Comparison of ENCODE assay signal across 13 mouse cellular contexts in the genomic region with DNA sequence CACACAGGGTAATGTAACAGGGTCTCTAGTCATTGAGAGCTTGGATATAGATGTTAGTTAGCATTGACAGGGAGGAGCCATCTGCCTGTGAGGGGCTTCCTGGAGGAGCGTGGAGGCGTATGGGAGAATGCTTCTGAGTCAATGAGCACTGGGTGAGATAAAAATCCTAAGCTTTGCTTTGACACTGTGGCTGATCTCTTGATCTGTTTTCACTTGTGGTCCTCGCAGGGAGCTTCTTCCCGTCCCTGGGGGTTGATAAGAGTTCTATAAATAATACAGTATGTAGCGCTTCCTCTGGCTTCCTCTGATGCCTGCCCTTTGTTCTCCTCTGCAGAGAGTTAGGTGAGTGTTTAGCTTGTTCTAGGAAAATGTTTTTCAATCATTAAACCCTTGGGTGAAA.
DNase-seq lines count a peak whose midpoint lies in the region; ATAC-seq lines count a peak whose summit lies in the region.
"Had no signal": no experiment of that assay in that cellular context is flagged by ENCODE, and none has a peak within 500 bp of the region (broad histone marks: within the 10 kb centered on the region; RNA-seq: fewer than 3 reads in every experiment).

No protein-coding gene starts in this region.

- H3K36me3 ChIP-seq in embryonic facial prominence, embryonic 12.5 days = no peaks in the 10 kb centered on the region
- no peaks in the 10 kb centered on the region for H3K36me3 ChIP-seq in embryonic facial prominence, embryonic 10.5 days (replicated peaks)
- no peaks in the 10 kb centered on the region for H3K36me3 ChIP-seq in hindbrain, embryonic 16.5 days (ENCODE audit: control insufficient read depth, insufficient read depth, low read length)
- H3K36me3 ChIP-seq in hindbrain, embryonic 13.5 days = no peaks in the 10 kb centered on the region
- H3K36me3 ChIP-seq in midbrain, embryonic 16.5 days (ENCODE audit: control insufficient read depth, insufficient read depth, low read length) = no peaks in the 10 kb centered on the region
- H3K36me3 ChIP-seq: limb, embryonic 15.5 days had no signal

- no peak for DNase-seq in embryonic facial prominence, embryonic 10.5 days (ENCODE audit: low spot score)
- DNase-seq in CD8-positive naive resting alpha-beta T cell, adult 2 months (ENCODE audit: low read depth in 2 of 2, low spot score in 2 of 2) = peak; percentile 21 to 25
- DNase-seq in gastrocnemius, postnatal 10 days = no peak
- no peak for DNase-seq in gastrocnemius, postnatal 14 days
- DNase-seq: adrenal gland, adult 8-10 months; cerebellum, adult 8-10 months; kidney, postnatal 10 days; lung, postnatal 10 days had no signal

- no peak overlapping the region for H3K4me3 ChIP-seq in embryonic facial prominence, embryonic 12.5 days
- H3K4me3 ChIP-seq in embryonic facial prominence, embryonic 10.5 days = no peak overlapping the region
- H3K4me3 ChIP-seq in hindbrain, embryonic 16.5 days (ENCODE audit: low read length) = no peak overlapping the region
- no peak overlapping the region for H3K4me3 ChIP-seq in hindbrain, embryonic 13.5 days
- no peak overlapping the region for H3K4me3 ChIP-seq in midbrain, embryonic 16.5 days (ENCODE audit: low read depth, low read length)
- H3K4me3 ChIP-seq: limb, embryonic 15.5 days had no signal

- H3K27ac ChIP-seq in embryonic facial prominence, embryonic 12.5 days = no peak overlapping the region
- H3K27ac ChIP-seq in embryonic facial prominence, embryonic 10.5 days (replicated peaks) = no peak overlapping the region
- no peak overlapping the region for H3K27ac ChIP-seq in hindbrain, embryonic 16.5 days (ENCODE audit: low read depth, low read length)
- no peak overlapping the region for H3K27ac ChIP-seq in hindbrain, embryonic 13.5 days
- no peak overlapping the region for H3K27ac ChIP-seq in midbrain, embryonic 16.5 days (ENCODE audit: low read length)
- H3K27ac ChIP-seq: limb, embryonic 15.5 days had no signal

- no peaks in the 10 kb centered on the region for H3K9me3 ChIP-seq in embryonic facial prominence, embryonic 12.5 days
- H3K9me3 ChIP-seq in embryonic facial prominence, embryonic 10.5 days = no peaks in the 10 kb centered on the region
- H3K9me3 ChIP-seq in hindbrain, embryonic 16.5 days (ENCODE audit: control insufficient read depth, low read length) = no peaks in the 10 kb centered on the region
- H3K9me3 ChIP-seq in hindbrain, embryonic 13.5 days = no peaks in the 10 kb centered on the region
- H3K9me3 ChIP-seq in midbrain, embryonic 16.5 days (replicated peaks; ENCODE audit: control insufficient read depth, low read length, poor library complexity, severe bottlenecking) = no peaks in the 10 kb centered on the region
- H3K9me3 ChIP-seq: limb, embryonic 15.5 days had no signal

- no peaks in the 10 kb centered on the region for H3K27me3 ChIP-seq in embryonic facial prominence, embryonic 12.5 days
- no peaks in the 10 kb centered on the region for H3K27me3 ChIP-seq in embryonic facial prominence, embryonic 10.5 days (replicated peaks; ENCODE audit: low read depth, poor library complexity, severe bottlenecking)
- H3K27me3 ChIP-seq in hindbrain, embryonic 16.5 days (replicated peaks; ENCODE audit: control insufficient read depth, insufficient read depth, low read length) = no peaks in the 10 kb centered on the region
- H3K27me3 ChIP-seq in hindbrain, embryonic 13.5 days = no peaks in the 10 kb centered on the region
- no peaks in the 10 kb centered on the region for H3K27me3 ChIP-seq in midbrain, embryonic 16.5 days (ENCODE audit: control insufficient read depth, insufficient read depth, low read depth, low read length)
- H3K27me3 ChIP-seq: limb, embryonic 15.5 days had no signal

- no peak overlapping the region for H3K9ac ChIP-seq in embryonic facial prominence, embryonic 12.5 days
- H3K9ac ChIP-seq in hindbrain, embryonic 16.5 days (ENCODE audit: low read depth, low read length) = no peak overlapping the region
- no peak overlapping the region for H3K9ac ChIP-seq in hindbrain, embryonic 13.5 days
- H3K9ac ChIP-seq in midbrain, embryonic 16.5 days (ENCODE audit: low read depth, low read length) = no peak overlapping the region
- H3K9ac ChIP-seq: limb, embryonic 15.5 days had no signal

- WGBS in embryonic facial prominence, embryonic 12.5 days = 40% methylated on average over 5 of the region's 5 CpGs
- 51% methylated on average over 5 of the region's 5 CpGs for WGBS in embryonic facial prominence, embryonic 10.5 days
- 55% methylated on average over 5 of the region's 5 CpGs for WGBS in hindbrain, embryonic 16.5 days
- 64% methylated on average over 5 of the region's 5 CpGs for WGBS in hindbrain, embryonic 13.5 days
- 29% methylated on average over 5 of the region's 5 CpGs for WGBS in midbrain, embryonic 16.5 days

- H3K4me2 ChIP-seq in embryonic facial prominence, embryonic 12.5 days (replicated peaks) = no peak overlapping the region
- H3K4me2 ChIP-seq in hindbrain, embryonic 16.5 days (ENCODE audit: low read length) = no peak overlapping the region
- H3K4me2 ChIP-seq in hindbrain, embryonic 13.5 days = no peak overlapping the region
- no peak overlapping the region for H3K4me2 ChIP-seq in midbrain, embryonic 16.5 days (ENCODE audit: low read length)
- H3K4me2 ChIP-seq: limb, embryonic 15.5 days had no signal

- intact Hi-C loops in gastrocnemius, postnatal 14 days (cut with DNase I; ENCODE audit: low total_unique reads) = no loop called here

- ATAC-seq in embryonic facial prominence, embryonic 12.5 days (ENCODE audit: insufficient number of reproducible peaks, insufficient read depth, low FRiP score, low TSS enrichment) = peak; percentile 22; the same call in 1 of the 2 replicates
- ATAC-seq in hindbrain, embryonic 16.5 days = peak; percentile 44; the same call in 1 of the 2 replicates
- no peak for ATAC-seq in hindbrain, embryonic 13.5 days (ENCODE audit: low FRiP score)
- peak; percentile 83 for ATAC-seq in midbrain, embryonic 16.5 days

- no peaks in the 10 kb centered on the region for H3K4me1 ChIP-seq in embryonic facial prominence, embryonic 12.5 days
- no peaks in the 10 kb centered on the region for H3K4me1 ChIP-seq in embryonic facial prominence, embryonic 10.5 days
- H3K4me1 ChIP-seq in hindbrain, embryonic 16.5 days (ENCODE audit: control insufficient read depth, insufficient read depth, low read depth, low read length) = no peaks in the 10 kb centered on the region
- peaks cover 7% of the 10 kb centered on the region for H3K4me1 ChIP-seq in hindbrain, embryonic 13.5 days (replicated peaks)
- peaks cover 12% of the 10 kb centered on the region for H3K4me1 ChIP-seq in midbrain, embryonic 16.5 days (ENCODE audit: control insufficient read depth, insufficient read depth, low read length)
- H3K4me1 ChIP-seq: limb, embryonic 15.5 days had no signal

Comparison
In these comparisons a context has a peak if more than half of its experiments do, and no peak if none do; other contexts are left out.
1. DNase-seq: peak in CD8-positive naive resting alpha-beta T cell, adult 2 months (2 of 2); none in embryonic facial prominence, embryonic 10.5 days (single experiment), gastrocnemius, postnatal 10 days (single experiment) and gastrocnemius, postnatal 14 days (single experiment).